In genomic region chr9:63058506-63059233, GRCm38 (mm10) we compare ENCODE assay signal across 9 mouse cellular contexts.
A peak's percentile ranks its signal among the peaks of the same experiment; 100 is the strongest.
DNase-seq lines count a peak whose midpoint lies in the region; ATAC-seq lines count a peak whose summit lies in the region.
"Had no signal": no experiment of that assay in that cellular context is flagged by ENCODE, and none has a peak within 500 bp of the region (broad histone marks: within the 10 kb centered on the region; RNA-seq: fewer than 3 reads in every experiment).

No protein-coding gene starts in this region.

- no peaks in the 10 kb centered on the region for H3K27me3 ChIP-seq in neural tube, embryonic 11.5 days (ENCODE audit: control insufficient read depth, insufficient read depth, low read length)
- H3K27me3 ChIP-seq in limb, embryonic 11.5 days (ENCODE audit: control insufficient read depth, insufficient read depth, low read length): no peaks in the 10 kb centered on the region
- H3K27me3 ChIP-seq in stomach, embryonic 15.5 days (replicated peaks): no peaks in the 10 kb centered on the region

- 0 out of 2 replicates have a peak overlapping the region, but pooled peaks have one; percentile 50 for H3K27ac ChIP-seq in neural tube, embryonic 11.5 days (ENCODE audit: low read depth, low read length)
- no peak overlapping the region; the same call in 1 of the 2 replicates for H3K27ac ChIP-seq in limb, embryonic 11.5 days (replicated peaks; ENCODE audit: low read depth, low read length)
- H3K27ac ChIP-seq in stomach, embryonic 15.5 days: no peak overlapping the region; the same call in 1 of the 2 replicates
- H3K27ac ChIP-seq: liver, embryonic 14.5 days had no signal

- H3K9ac ChIP-seq in neural tube, embryonic 11.5 days (ENCODE audit: low read length): peak overlapping the region; percentile 38
- H3K9ac ChIP-seq in limb, embryonic 11.5 days (ENCODE audit: low read length): peak overlapping the region; percentile 35; the same call in 1 of the 2 replicates
- no peak overlapping the region for H3K9ac ChIP-seq in stomach, embryonic 15.5 days
- H3K9ac ChIP-seq: liver, embryonic 14.5 days had no signal

- WGBS in neural tube, embryonic 11.5 days: 40% methylated on average over 16 of the region's 16 CpGs
- 41% methylated on average over 16 of the region's 16 CpGs for WGBS in limb, embryonic 11.5 days
- 35% methylated on average over 16 of the region's 16 CpGs for WGBS in stomach, embryonic 15.5 days

- peak; percentile 9 for DNase-seq in gastrocnemius, postnatal 10 days
- no peak for DNase-seq in gastrocnemius, adult 18-20 months (ENCODE audit: low spot score)
- peak; percentile 26 for DNase-seq in neural tube, embryonic 11.5 days (ENCODE audit: low spot score)
- no peak for DNase-seq in neural tube, embryonic 10.5 days (ENCODE audit: extremely low spot score, low spot score)
- no peak for DNase-seq in limb, embryonic 11.5 days (ENCODE audit: low spot score)
- no peak for DNase-seq in thymus, postnatal 0 days (ENCODE audit: low spot score)
- no peak for DNase-seq in heart, adult 8-10 months (ENCODE audit: low spot score)

- H3K9me3 ChIP-seq in neural tube, embryonic 11.5 days (ENCODE audit: control insufficient read depth, low read length): no peaks in the 10 kb centered on the region
- 0 out of 2 replicates have a peak, but pooled peaks cover 2% of the 10 kb centered on the region for H3K9me3 ChIP-seq in limb, embryonic 11.5 days (ENCODE audit: control insufficient read depth, low read length)
- H3K9me3 ChIP-seq in stomach, embryonic 15.5 days: no peaks in the 10 kb centered on the region

- H3K4me3 ChIP-seq in neural tube, embryonic 11.5 days (ENCODE audit: low read depth, low read length): no peak overlapping the region
- no peak overlapping the region for H3K4me3 ChIP-seq in limb, embryonic 11.5 days (ENCODE audit: low read depth, low read length)
- peak overlapping the region; percentile 20 for H3K4me3 ChIP-seq in stomach, embryonic 15.5 days (replicated peaks)

- H3K4me2 ChIP-seq in neural tube, embryonic 11.5 days (ENCODE audit: low read depth): peak overlapping the region; percentile 34
- peak overlapping the region; percentile 40 for H3K4me2 ChIP-seq in limb, embryonic 11.5 days (ENCODE audit: low read depth, severe bottlenecking)
- peak overlapping the region; percentile 51 for H3K4me2 ChIP-seq in stomach, embryonic 15.5 days

- ATAC-seq in neural tube, embryonic 11.5 days (ENCODE audit: insufficient read depth, low FRiP score, low TSS enrichment): peak; percentile 41; the same call in 1 of the 2 replicates
- ATAC-seq in limb, embryonic 11.5 days (ENCODE audit: insufficient number of reproducible peaks, low FRiP score, low TSS enrichment, low read depth): no peak
- no peak; the same call in 1 of the 2 replicates for ATAC-seq in stomach, embryonic 15.5 days (ENCODE audit: insufficient read depth, low FRiP score, low read depth)

- H3K4me1 ChIP-seq in neural tube, embryonic 11.5 days (ENCODE audit: control insufficient read depth, insufficient read depth, low read length): peaks cover 11% of the 10 kb centered on the region
- H3K4me1 ChIP-seq in limb, embryonic 11.5 days (ENCODE audit: control insufficient read depth, insufficient read depth, low read length): peaks cover 6% of the 10 kb centered on the region; the same call in 1 of the 2 replicates
- peaks cover 12% of the 10 kb centered on the region for H3K4me1 ChIP-seq in stomach, embryonic 15.5 days

- H3K36me3 ChIP-seq in neural tube, embryonic 11.5 days (ENCODE audit: control insufficient read depth, insufficient read depth, low read length): no peaks in the 10 kb centered on the region
- H3K36me3 ChIP-seq in limb, embryonic 11.5 days (ENCODE audit: control insufficient read depth, insufficient read depth, low read length): no peaks in the 10 kb centered on the region
- no peaks in the 10 kb centered on the region for H3K36me3 ChIP-seq in stomach, embryonic 15.5 days

Comparison
In these comparisons a context has a peak if more than half of its experiments do, and no peak if none do; other contexts are left out.
1. DNase-seq: peak in gastrocnemius, postnatal 10 days (single experiment) and neural tube, embryonic 11.5 days (single experiment); none in gastrocnemius, adult 18-20 months (single experiment), neural tube, embryonic 10.5 days (single experiment), limb, embryonic 11.5 days (single experiment), thymus, postnatal 0 days (single experiment) and heart, adult 8-10 months (single experiment).
2. Peak in every context shown above with its lines, with median percentiles within 50 percentile points of each other: H3K4me2 ChIP-seq.